Mouse (Mus musculus) ovary, postnatal 36 days (tissue): Measurements from ENCODE around the gene Trf.
A peak's percentile ranks its signal among the peaks of the same experiment; 100 is the strongest.

Experiments
- DNase-seq: peaks from one replicate; pipeline ENCODE4 v3.0.0; 2022; ENCODE audit warnings: low spot score, mixed read lengths

The Trf gene

DNA sequence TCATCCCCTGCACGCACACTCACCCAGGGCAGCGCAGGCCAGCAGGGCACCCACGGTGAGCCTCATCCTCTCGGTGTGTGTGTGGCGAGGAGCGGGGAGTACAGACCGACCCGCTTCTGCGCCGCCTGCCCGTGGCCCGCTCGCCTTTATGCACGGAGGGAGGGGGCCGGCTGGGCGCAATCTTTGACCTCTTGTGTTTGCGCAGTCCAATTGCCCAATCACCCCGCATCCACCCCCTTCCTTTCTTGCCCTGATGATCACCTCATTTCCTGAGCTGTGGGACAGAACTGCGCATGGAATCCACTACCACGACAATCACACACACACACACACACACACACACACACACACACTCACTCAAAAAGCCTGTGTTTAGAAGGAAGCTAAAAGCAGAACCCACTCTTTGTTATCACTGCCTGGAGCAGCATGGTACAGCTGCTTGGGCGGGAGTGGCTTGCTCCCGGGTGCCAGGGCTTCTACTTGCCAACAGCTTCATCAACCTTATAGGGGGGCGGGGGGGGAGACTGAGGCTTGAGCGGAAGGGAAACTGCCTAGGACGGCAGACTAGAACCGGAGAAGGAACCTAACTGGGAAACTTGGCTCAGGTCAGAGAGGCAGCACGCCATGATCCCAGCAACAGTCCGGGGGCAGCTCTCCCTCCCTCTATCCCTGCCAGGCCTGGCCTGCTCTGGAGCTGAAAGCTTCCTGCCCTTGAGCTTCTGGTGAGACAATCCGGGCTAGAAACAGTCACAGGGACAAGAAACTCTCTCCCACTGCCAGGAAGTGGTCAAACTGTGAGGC lies at the start of gene Trf, which contains the start of gene Gm20425:
TSS of gene Trf (minus strand) at position 294 of the 801 bp plus-strand sequence.
TSS of gene Gm20425 (minus strand) at position 157 of the 801 bp plus-strand sequence.
- DNase-seq, result peak; percentile 46

GRCm38 (mm10) chr9:103276876-103277275 lies 46.6 kb upstream of the Trf start:
- DNase-seq, result no peak

GRCm38 (mm10) chr9:103275676-103276075 lies 45.4 kb upstream of the Trf start:
- DNase-seq, result no peak

- DNase-seq, result no peak
These were observed 44.6 kb upstream of the Trf start for GRCm38 (mm10) chr9:103274819-103275218.

GRCm38 (mm10) chr9:103271104-103271503 lies 40.9 kb upstream of the Trf start:
- no peak for DNase-seq

- DNase-seq, result no peak
These were observed 35.5 kb upstream of the Trf start for GRCm38 (mm10) chr9:103265778-103266177.

DNA sequence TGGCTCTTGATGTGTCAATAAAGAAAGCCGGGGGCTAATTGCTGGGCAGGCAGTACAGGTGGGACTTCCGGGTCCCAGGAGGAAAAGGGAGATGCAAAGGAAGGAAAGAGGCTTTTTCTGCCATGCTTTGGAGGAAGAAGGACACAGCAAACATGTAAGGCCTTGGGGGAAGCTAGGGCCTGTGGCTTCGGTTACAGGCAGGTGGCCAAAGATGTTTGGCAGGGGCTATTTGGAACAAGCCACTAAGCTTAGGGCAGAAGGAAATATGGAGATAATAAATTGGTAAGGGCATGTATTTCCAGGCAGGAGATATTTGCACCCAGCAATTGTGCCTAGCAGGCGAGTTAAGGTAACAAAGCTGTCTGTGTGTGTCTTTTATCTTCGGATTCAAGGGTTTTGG lies 22.7 kb upstream of the Trf start:
- peak; percentile 23 for DNase-seq

- DNase-seq, result no peak
These were observed 18.4 kb upstream of the Trf start for GRCm38 (mm10) chr9:103248618-103249017.

DNA sequence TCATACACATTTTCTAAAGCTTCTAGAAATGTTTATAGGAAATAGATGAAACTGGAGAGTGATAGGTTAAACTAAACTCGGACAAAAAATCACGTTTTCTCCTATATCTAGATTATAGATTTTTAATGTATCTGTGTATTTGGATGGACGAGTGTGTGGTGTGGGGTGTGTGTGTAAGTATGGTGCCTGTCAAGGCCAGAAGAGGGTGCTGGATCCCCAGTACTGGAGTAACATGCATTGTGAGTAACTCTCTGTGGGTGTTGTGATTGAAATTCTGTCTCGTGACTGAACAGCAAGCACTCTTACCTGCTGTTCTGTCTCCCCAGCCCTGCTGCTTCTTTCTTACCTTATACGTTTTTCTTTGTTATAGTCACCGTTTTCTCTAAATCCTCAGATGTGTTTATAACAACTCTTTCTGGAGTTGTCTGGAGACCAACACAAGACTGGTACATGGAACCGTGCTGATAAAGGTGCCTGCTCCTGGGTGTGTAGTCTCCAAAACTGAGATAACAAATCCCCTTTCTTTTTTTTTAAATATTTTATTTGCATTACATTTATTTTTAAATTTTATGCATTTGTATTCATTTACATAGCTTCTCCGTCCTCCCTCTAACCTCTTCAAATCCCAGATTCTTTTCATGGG lies 16.4 kb upstream of the Trf start:
- no peak for DNase-seq

DNA sequence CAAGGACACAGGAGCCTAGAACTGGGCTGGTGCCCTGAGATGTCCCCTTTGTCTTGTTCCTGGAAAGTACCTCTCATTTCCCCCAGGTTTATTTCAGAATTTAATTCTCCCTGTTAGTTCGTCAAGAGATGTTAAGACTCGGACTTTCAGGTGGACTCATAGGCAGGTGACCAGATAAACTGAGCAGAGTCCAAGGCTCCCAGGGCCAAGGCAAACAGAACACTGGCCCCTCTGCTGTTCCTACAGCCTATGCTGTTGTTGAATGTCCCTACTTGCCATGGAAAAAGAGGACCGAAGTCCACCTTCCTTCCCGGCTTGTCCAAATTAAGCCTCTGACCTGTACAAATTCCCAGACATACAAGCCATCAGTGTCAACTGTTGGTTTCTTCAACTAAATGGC lies 13.4 kb upstream of the Trf start:
- no peak for DNase-seq

DNA sequence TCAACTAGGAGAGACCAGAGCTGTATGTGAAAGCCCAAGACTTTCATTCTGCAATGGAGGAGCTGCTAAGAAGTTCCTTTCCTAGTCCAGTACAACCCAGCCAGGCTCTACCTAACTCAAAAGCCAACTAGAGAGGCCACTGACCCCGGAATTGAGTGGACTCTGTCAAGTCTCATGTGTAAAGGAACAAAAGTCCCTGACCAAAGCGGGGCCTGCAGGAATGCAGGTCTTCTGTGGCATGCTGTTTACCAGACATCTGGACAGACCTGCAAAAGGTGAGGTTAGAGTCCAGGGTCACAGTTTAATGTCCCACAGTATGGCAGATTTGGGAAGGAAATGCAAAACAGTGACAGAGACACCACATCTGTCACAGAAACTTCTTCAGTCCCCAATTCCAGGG lies 11.0 kb upstream of the Trf start:
- no peak for DNase-seq

GRCm38 (mm10) chr9:103239471-103239870 lies 9.2 kb upstream of the Trf start:
- DNase-seq, result no peak

DNA sequence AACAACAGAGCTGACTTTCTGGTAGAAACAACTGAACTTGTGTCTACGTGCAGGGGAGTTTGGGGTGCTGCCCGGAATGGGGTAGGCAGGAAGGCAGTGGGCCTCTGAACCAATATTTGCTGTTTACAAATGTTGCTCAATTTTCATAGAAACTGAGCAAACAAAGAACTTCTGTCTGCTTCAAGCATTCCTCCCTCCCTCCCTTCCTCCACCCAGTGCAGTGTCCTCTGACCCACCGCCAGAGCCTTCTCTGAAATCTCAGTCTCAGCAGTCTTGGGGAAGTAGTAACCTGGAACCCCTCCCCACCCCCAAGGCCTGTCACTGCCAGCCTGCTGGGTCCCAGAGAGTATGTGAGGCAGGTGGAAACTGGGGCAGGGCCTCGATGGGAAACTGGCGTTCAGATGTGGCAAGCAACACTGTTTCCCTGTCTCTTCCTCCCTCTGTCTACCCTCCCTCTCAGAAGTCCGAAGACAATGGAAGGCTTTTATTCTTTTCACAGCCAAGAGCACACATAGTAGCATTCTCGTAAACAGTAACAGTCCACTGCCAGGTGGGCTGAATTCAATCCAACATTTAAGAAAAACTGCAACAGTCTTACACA lies 4.4 kb upstream of the Trf start:
- no peak for DNase-seq

- DNase-seq, result no peak
These were observed 3.8 kb upstream of the Trf start for GRCm38 (mm10) chr9:103234059-103234458.

- no peak for DNase-seq
These were observed 2.8 kb upstream of the Trf start for GRCm38 (mm10) chr9:103233006-103233395.

GRCm38 (mm10) chr9:103232232-103233005 lies 2.2 kb upstream of the Trf start:
- DNase-seq, result no peak

- DNase-seq, result no peak
These were observed 992 bp downstream of the Trf start for GRCm38 (mm10) chr9:103229037-103229867.

GRCm38 (mm10) chr9:103228370-103229003 lies 1.8 kb downstream of the Trf start:
- DNase-seq, result no peak

DNA sequence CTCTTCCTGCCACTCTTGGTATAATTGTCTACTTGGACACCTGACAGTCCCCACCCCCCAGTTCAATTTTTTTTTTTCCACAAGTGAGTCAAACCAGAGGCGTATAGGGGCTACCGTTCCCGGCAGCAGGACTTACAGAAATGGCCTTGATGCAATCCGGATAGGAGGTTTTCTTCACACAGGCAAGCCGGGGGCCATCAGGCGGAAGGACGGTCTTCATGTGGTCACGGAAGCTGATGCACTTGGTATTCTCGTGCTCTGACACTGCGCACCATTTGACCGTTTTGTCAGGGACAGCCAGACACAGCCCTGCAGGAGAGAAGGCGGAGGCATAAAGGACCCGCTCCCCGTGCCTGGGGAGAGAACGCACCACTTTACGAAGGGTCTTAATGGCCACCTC lies 2.5 kb downstream of the Trf start:
- no peak for DNase-seq

GRCm38 (mm10) chr9:103226806-103227205 lies 3.4 kb downstream of the Trf start:
- peak; percentile 46 for DNase-seq

- no peak for DNase-seq
These were observed 4.8 kb downstream of the Trf start for GRCm38 (mm10) chr9:103225464-103225863.
